Mouse (Mus musculus): Measurements from ENCODE around the gene Itgb2l. TPM values are rescaled to one million over a fixed set of nuclear protein-coding genes. Genes with fewer than 3 reads are reported as not detected.

Gene Itgb2l
- polyA plus RNA-seq (2015; fragmentation: Nextera tagmentation; extraction: Ambion mirVana) = 0.29 and 0.36 TPM in 2 replicates

GRCm38 (mm10) chr16:96443468-96443867, at the start of gene Itgb2l:
Gene Itgb2l (minus strand): TSS chr16:96443619.

DNA sequence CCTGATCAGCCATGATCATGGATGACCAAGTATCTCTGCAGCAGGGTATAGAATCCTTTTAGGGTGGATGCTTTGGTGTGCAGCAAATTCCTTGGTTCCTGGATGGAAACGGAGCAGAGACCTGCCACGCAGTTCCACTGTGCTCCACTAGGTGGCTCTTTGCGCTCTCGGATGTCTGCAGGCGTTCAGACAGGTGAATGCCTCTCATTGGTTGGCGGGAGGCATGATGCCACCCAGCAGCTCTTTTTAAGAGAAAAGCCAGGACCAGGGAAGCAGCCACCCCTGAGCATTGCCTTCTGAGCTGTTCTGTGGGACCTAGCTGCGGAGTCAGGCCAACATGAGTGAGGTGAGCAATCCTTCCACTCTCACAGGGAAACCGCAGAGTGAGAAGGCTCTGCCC, 24.0 kb upstream of the Itgb2l start, which contains the start of gene Pcp4:
Pcp4 (plus strand) TSS at position 162 of the 400 bp plus-strand sequence.

Other genes with a start within 250 kb of the Itgb2l start
- 235 and 294 TPM in 2 replicates for gene Sh3bgr, start 243.2 kb downstream of the Itgb2l start, polyA plus RNA-seq (2015; fragmentation: Nextera tagmentation; extraction: Ambion mirVana)
- gene B3galt5, start 207.8 kb downstream of the Itgb2l start, polyA plus RNA-seq (2015; fragmentation: Nextera tagmentation; extraction: Ambion mirVana) = 0.07 TPM in 2 replicates
- gene Pcp4, start 24.0 kb upstream of the Itgb2l start, polyA plus RNA-seq (2015; fragmentation: Nextera tagmentation; extraction: Ambion mirVana) = 340 and 347 TPM in 2 replicates